Mouse (Mus musculus) heart, adult 8-10 months (tissue): ENCODE results near the gene Klhl7. TPM values are rescaled to one million over a fixed set of nuclear protein-coding genes. Genes with fewer than 3 reads are reported as not detected.

ENCODE experiments used
- DNase-seq: peaks from one replicate; pipeline ENCODE4 v3.0.0; 2022; ENCODE audit warnings: low spot score
- total RNA-seq, 4 experiments: library from RNA; stranded (reverse); gene quantifications; 2 replicates each; pipeline ENCODE4 v1.2.4; 2022

Gene Klhl7
- total RNA-seq, 4 experiments from 2014 or later, result 44.2 to 57.4 (median 49.0) TPM

DNA sequence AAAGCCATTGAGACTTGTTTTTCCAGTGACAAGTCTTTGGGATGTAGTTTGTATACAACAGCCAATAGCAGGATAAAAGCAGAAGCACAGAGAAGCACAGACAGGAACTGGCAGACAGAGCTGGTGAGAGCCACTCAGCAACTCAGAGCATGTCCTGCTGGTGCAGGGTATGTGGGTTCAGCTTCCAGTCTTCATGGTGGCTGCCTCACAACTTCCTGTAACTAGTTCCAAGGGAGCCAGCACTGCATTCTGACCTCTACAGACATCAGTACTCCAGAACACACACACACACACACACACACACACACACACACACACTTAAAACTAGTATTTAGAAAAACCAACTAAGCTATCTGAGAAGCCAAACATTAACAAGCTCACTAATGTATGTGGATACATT lies 71.7 kb downstream of the Klhl7 start:
- DNase-seq, result no peak

DNA sequence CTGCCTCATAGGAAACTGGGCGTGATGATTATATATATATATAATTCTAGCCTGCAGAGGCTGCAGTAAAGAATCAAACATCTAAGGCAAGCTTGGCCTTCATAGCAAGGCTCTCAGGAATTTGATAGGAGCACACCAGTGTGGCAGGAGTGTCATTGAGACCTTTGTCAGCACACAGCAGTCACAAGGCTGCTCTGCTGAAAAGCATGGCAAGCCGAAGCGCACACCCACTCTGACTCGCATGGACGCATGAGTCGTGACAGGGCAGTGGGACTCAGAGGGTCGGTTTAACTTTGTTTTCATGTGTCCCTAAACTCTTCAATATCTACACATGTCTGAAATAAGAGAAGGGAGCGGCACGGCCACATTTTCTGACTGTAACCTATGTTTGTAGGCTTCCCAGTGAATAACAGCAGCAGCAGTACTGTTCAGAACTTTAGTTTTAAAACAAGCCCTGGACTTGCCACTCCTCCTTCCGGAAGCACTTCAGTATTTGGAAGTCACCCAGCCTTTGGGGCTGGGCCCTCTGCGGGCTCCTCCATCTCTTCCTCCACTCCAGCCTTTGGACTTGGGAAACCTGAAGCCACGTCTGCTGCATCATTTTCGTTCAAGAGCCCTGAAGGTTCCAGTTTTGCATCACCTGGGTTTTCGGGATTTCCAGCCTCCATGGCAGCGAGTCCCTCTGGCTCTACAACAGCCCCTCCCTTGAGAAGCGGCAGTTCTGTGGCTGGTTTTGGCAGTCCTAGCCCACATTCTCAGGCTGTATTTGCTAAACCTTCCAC lies 81.3 kb downstream of the Klhl7 start:
- DNase-seq, result peak; percentile 9

DNA sequence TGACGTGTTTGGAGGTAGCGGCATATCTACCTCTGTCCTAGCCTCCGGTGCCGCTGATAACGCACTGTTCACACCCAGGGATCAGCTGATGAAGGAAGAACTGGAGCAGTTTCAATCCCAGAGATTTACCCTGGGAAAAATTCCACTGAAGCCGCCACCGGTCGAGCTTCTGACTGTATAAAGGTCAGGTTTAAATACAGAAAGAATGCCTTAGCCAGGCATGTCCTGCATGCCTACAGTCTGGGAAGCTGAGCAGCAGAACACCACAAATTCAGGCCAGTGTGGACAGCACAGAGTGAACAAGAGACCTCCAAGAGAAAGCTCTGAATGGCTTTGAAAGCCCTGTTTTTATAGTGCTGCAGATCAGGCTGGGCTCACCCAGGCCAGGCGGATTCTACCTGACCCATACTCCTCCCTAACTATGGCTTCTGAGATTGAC lies 81.9 kb downstream of the Klhl7 start:
- DNase-seq, result peak; percentile 4

DNA sequence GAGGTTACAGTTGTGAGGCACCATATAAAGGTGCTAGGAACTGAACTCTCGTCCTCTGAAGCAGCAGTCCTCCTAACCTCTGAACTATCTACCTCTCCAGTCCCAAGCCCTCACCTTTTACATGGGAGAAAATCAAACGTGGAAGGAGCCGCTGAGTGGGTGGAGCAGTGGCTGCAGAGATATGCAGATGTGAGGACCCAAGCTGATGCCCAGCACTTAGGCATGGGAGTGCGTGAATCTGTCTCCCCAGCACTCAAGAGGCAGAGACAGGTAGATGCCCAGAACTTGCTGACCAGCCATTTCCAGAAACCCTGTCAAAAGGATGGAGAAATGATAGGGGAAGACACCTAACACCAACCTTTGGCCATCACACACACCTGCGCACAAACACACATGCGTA lies 82.7 kb downstream of the Klhl7 start:
- no peak for DNase-seq

DNA sequence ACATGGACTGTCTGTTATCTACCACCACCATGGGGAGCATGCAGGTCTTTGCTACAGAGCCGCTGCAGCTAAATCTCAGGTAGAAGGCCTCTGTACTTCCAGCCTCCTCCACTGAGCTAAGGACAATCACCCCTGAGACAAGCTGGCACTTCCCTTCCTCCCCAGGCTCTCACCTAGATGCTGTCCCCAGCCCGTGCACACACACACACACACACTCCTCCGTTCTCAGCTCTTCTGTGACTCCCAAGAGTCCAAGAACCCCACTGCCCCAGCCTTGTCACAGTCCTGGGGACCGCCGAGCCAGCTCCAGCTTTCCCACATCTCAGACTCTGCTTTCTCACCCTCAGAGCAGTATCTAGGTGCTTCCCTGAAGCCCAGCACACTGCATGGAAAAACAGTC lies 83.6 kb downstream of the Klhl7 start:
- DNase-seq, result no peak

DNA sequence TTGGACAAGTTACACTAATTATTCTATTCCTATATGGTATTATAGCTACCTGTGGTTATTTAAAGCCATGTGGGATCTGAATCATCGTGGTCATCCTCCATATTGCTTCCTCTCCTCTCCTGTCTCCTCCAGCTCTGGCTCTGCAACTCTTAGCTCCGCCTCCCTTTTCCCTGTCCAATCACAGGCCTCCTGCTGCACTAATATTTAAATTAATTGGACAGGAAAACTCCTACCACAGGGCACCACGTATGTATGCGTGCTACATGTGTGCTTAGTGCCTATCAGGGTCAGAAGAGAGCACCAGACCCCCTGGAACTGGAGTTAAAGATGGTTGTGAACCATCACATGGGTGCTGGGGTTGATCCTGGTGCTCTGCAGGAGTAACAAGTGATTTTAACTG lies 88.1 kb downstream of the Klhl7 start:
- DNase-seq, result no peak

DNA sequence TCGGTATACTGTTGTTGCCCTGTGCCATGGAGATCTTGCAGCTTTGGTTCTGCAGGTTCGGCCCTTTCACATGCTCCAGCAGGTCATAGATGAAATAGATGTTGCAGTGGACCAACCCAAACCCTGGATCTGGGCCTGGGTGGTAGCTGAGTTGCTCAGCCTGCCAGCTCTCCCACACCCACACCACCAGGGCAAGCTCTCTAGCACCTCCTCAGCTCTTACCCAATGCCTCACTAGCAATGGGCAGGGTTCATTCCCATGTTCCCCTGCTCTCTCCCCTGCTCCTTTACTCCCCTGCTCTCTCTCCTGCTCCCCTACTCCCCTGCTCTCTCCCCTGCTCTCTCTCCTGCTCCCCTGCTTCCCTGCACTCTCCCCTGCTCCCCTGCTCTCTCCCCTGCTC lies 91.4 kb downstream of the Klhl7 start:
- DNase-seq, result no peak

DNA sequence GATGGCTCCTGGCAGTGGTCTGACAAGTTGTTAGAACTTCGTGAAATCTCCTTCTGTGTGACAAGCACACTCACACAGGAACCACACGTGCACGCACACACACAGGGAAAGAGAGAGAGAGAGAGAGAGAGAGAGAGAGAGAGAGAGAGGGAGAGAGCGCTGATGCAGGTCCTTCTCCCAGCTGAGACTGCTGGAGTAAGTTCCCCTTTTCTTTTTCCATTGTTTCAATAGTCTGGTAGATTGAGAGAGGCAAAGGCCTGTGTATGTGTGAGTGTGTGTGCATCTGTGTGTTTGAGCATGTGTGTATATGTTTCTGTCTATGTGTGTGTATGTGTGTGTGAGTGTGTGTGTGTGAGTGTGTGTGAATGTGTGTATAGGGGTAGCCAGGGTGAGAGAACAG lies 100.6 kb downstream of the Klhl7 start:
- DNase-seq, result no peak

DNA sequence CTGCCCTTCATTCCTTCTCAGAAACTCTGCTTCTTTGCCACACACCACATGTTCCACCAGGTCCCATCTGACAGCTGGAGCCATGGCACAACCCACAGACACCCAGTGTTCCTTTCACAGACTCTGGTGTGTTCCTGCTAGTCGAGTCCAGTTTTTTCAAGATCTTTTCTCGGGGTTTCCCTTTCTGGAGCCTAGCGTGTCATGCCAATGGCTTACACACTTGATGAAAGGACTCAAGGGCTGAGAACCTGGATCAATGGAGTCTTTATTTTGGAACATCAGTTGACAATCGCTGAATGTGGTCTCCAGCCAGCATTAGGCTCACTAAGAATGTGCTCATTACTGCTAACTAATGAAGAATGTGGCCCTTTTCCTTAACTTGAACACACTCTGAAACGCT lies 102.1 kb downstream of the Klhl7 start:
- DNase-seq, result no peak

DNA sequence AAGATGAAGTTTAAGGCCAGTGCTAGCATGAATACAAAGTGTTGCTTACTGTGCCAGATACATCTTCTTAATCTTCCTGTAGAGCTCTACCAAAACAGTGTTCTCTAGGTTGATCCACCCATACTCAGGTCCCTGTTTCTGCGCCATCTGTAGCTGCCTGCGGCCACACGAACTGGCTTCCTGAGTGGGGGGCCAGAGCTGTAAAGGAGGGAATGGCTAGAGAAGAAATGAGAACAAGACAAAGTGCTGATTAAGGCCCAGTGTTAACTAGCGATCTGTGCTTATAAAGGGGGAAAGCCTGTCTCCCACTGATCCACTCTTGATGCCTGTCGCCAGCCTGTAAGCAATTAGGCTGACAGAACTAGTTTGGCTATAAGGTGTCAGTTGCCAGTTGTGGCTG lies 102.9 kb downstream of the Klhl7 start:
- no peak for DNase-seq

DNA sequence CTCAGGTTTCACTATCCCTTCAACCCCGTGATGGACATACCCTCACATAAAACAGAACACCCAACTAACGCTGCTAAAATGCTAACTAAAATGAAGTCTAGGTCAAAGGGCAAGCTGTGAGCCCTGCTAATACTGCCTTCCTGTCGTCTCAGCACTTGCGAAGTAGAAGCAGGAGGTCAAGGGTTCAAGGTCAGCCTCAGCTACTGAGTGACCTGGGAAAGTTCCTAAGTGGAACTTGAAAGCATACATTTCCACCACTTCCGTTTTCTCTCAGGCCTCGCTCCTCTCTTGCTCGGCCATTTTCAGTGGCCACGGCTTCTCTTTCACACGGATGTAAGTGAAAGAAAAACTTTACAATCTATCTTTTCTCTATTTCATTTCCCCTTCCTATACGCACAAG lies 107.6 kb downstream of the Klhl7 start:
- no peak for DNase-seq

DNA sequence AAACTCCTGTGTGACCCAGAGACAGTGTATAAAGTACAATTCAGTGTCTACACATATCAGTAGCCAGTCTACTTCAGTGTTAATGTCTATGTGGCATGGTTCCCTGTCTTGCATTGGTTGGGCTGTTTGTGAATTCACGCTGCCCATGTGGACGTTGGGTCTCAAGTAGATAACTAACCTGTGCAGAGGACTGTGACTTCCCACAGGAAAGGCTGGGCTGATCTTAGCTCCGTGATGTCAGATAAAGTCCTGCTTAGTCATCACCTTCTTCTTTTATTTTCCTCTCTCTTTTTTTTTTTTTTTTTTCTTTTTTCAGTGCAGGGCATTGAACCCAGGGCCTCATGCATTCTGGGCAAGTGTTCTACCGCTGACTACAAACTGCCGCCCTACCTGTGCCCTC lies 108.1 kb downstream of the Klhl7 start:
- DNase-seq, result no peak

Other genes starting within 250 kb of the Klhl7 start
- gene Fam126a, start 69.9 kb upstream of the Klhl7 start, total RNA-seq, result 10 to 100 TPM; 35.2 to 41.5 (median 37.2) TPM
- 1 to 10 TPM; 7.0 to 9.2 (median 7.9) TPM for gene Nupl2, start 64.4 kb downstream of the Klhl7 start, total RNA-seq